Mouse (Mus musculus) G1E (cell line): ENCODE data around the gene Alg12. TPM values are rescaled to one million over a fixed set of nuclear protein-coding genes. Genes with fewer than 3 reads are reported as not detected.

ENCODE experiments used
- ATAC-seq: 2 replicates; pipeline ENCODE4 v1.8.0; 2016; ENCODE audit warnings: mild to moderate bottlenecking; ENCODE audit not compliant: insufficient number of reproducible peaks, poor library complexity, low FRiP score, severe bottlenecking; ENCODE audit errors: extremely low read depth
- DNase-seq: peaks from one replicate; pipeline ENCODE4 v3.0.0; 2012; ENCODE audit warnings: low spot score
- H3K27me3 ChIP-seq: 2 replicates; pipeline ENCODE4 v1.6.1; 2012; ENCODE audit warnings: mild to moderate bottlenecking, low read length, inconsistent platforms; ENCODE audit not compliant: insufficient read depth
- H3K36me3 ChIP-seq: replicated peaks from 2 replicates; pipeline ENCODE3; 2012; ENCODE audit warnings: mild to moderate bottlenecking, inconsistent platforms
- H3K4me1 ChIP-seq: 2 replicates; pipeline ENCODE4 v1.6.1; 2012; ENCODE audit warnings: low read depth, low read length, inconsistent platforms, mixed read lengths; ENCODE audit not compliant: insufficient read depth
- H3K4me3 ChIP-seq: 2 replicates; pipeline ENCODE4 v1.5.1; 2012; ENCODE audit warnings: low read depth, mild to moderate bottlenecking, inconsistent platforms, low read length, moderate library complexity, mixed read lengths
- H3K9me3 ChIP-seq: replicated peaks from 2 replicates; pipeline ENCODE4 v1.6.1; 2012; ENCODE audit warnings: inconsistent platforms
- CTCF ChIP-seq: IDR thresholded peaks from 2 replicates; pipeline ENCODE4 v1.5.1; 2012; ENCODE audit warnings: low read depth, low read length, inconsistent platforms, mixed read lengths
- GATA1 ChIP-seq: IDR thresholded peaks from 2 replicates; pipeline ENCODE4 v1.6.1; 2012; ENCODE audit warnings: borderline replicate concordance, low read length, inconsistent platforms, mixed read lengths
- GATA2 ChIP-seq: IDR thresholded peaks from 2 replicates; pipeline ENCODE4 v1.6.1; 2012; ENCODE audit warnings: low read depth, low read length, inconsistent platforms, borderline replicate concordance
- POLR2AphosphoS5 ChIP-seq: IDR thresholded peaks from 2 replicates; pipeline ENCODE4 v1.6.1; 2012; ENCODE audit warnings: low read depth, low read length, inconsistent platforms; ENCODE audit not compliant: insufficient replicate concordance
- TAL1 ChIP-seq: conservative IDR thresholded peaks from 2 replicates; pipeline ENCODE4 v1.6.1; 2012; ENCODE audit warnings: low read depth, low read length, inconsistent platforms, mixed read lengths
- polyA plus RNA-seq: library from polyadenylated mRNA; stranded (reverse); fragments of >175 nt; gene quantifications from 2 replicates; pipeline ENCODE4 v1.2.3, GENCODE M21; 2012
- total RNA-seq, 2 experiments: library from RNA; stranded (forward) in 1 of 2; stranded (reverse) in 1 of 2; fragments of 200-1000 nt in 1 of 2; fragments of >200 nt in 1 of 2; fragmentation: Nextera tagmentation in 1 of 2; gene quantifications; 2 replicates each; pipeline ENCODE4 v1.2.3; 2014 to 2017

The Alg12 gene
- total and polyA plus RNA-seq, 3 experiments = 4.8 to 18.1 (median 7.8) TPM

DNA sequence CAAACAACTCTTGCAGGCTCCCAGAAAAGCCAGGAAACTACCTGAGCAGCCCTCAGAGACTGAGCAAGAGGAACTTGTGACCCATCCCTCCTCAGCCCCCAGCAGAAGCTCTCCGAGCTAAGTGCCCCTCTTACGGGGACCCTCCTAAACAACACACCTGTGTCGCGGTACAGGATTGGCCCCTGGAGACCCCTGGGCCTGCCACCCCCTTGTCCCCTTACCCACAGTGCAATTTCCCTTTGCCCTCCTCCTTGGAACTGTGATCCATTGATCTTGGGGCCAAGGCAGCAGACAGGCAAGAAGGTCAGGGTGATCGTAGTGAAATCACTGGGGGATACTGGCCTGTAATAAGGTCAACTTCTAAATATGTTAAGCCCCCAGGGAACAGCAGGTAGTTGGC, 17.5 kb upstream of the Alg12 start:
- no peaks in the 10 kb centered on the region for H3K36me3 ChIP-seq
- H3K9me3 ChIP-seq = no peaks in the 10 kb centered on the region
- DNase-seq (no peak), ATAC-seq (no peak)
- H3K27me3 ChIP-seq = peaks cover 29% of the 10 kb centered on the region
- H3K4me1 ChIP-seq = peaks cover 4% of the 10 kb centered on the region; the same call in 1 of the 2 replicates
- H3K4me3 ChIP-seq = no peak overlapping the region
- TF ChIP-seq TAL1 (no peak), GATA2 (no peak), CTCF (no peak), POLR2AphosphoS5 (no peak), GATA1 (no peak)

DNA sequence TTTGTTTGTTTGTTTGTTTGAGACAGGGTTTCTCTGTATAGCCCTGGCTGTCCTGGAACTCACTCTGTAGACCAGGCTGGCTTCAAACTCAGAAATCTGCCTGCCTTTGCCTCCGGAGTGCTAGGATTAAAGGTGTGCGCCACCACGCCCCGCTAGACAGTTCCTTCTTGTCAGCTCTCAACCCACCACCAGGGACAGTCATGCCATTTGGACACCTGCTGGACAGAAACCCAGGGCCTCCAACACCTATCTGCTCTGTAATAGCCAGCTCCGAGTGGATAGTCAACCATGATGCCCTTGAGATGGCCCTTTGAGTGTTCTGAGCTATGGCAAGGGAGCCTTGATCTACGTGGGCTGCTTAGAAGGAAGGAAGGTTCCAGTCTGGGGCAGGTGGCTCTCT, 16.9 kb upstream of the Alg12 start:
- Histone ChIP-seq H3K9me3 (no peaks in the 10 kb centered on the region), H3K27me3 (peaks cover 35% of the 10 kb centered on the region), H3K4me3 (no peak overlapping the region), H3K4me1 (peaks cover 4% of the 10 kb centered on the region; the same call in 1 of the 2 replicates), H3K36me3 (no peaks in the 10 kb centered on the region)
- DNase-seq = no peak
- TF ChIP-seq CTCF (no peak), POLR2AphosphoS5 (no peak), TAL1 (no peak), GATA1 (no peak), GATA2 (no peak)
- no peak for ATAC-seq

DNA sequence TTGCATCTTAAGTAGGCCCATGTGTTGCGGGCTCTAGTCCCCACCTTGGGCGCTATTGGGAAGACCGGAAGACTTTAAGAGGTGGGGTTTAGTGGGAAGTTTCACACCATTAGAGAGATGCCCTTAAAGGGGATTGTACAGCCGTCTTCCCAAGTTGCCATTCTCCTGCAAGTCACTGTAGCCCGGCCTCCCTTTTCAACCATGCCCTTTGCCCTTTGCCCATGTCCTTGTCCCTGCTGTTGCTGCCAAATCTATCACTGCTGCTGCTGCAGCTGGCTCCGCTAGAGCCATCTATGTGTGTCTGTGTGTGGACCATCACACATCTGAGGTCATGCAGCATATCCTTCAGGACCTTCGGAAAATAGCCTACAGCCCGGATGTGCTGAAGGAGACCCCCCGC, 13.4 kb upstream of the Alg12 start:
- DNase-seq (no peak), ATAC-seq (no peak)
- Histone ChIP-seq H3K9me3 (no peaks in the 10 kb centered on the region), H3K27me3 (peaks cover 28% of the 10 kb centered on the region), H3K36me3 (peaks cover 6% of the 10 kb centered on the region), H3K4me1 (peaks cover 14% of the 10 kb centered on the region), H3K4me3 (no peak overlapping the region)
- TF ChIP-seq GATA2 (no peak), GATA1 (no peak), POLR2AphosphoS5 (no peak), TAL1 (no peak), CTCF (no peak)

DNA sequence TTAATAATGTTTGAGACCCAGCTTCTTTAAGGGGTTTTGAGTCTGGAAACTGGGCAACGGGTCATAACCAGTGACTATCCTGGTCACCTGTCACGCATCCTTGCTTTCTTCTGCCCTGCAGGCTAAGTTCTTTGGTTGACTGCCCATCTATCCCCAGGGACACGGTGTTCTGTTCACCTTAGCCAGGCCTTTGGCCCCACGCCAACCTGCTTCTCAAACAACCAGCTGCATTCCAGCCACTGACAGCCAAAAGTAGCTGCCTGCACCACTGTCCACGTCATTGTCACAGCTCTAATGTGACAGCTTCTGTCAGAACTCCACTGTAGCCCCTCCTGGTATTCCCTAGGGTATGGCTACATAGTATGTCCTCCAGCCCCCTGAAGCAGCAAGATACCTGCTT, 12.4 kb upstream of the Alg12 start:
- no peaks in the 10 kb centered on the region for H3K9me3 ChIP-seq
- no peak overlapping the region for H3K4me3 ChIP-seq
- TF ChIP-seq TAL1 (no peak), CTCF (no peak), POLR2AphosphoS5 (no peak), GATA2 (no peak), GATA1 (no peak)
- H3K36me3 ChIP-seq = peaks cover 16% of the 10 kb centered on the region
- peaks cover 20% of the 10 kb centered on the region for H3K27me3 ChIP-seq
- DNase-seq (no peak), ATAC-seq (no peak)
- H3K4me1 ChIP-seq = peaks cover 10% of the 10 kb centered on the region

DNA sequence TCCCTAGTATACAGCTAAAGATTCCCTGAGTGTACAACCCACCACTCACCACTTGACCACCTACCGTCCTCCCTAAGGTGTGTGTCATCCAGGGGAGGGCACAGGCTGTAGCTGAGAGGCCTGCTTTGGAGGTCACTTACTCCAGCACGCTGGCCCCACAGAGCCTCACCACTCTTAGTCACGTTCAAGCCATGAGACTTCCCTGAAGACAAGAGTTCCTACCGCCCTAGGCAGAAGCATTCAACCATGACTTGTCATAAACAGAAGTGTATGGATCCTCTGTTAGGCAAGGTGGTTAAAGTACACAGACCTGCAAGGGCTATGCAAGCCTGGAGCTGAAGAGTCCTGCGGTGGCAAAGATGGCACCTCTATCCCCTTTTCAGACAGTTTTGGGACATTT, 11.6 kb upstream of the Alg12 start:
- Histone ChIP-seq H3K27me3 (peaks cover 20% of the 10 kb centered on the region), H3K9me3 (no peaks in the 10 kb centered on the region), H3K4me3 (no peak overlapping the region), H3K4me1 (peaks cover 10% of the 10 kb centered on the region), H3K36me3 (peaks cover 24% of the 10 kb centered on the region)
- no peak for TF ChIP-seq GATA2
- TF ChIP-seq POLR2AphosphoS5 = no peak
- no peak for TF ChIP-seq CTCF
- TF ChIP-seq TAL1 = no peak
- no peak for TF ChIP-seq GATA1
- no peak for ATAC-seq
- DNase-seq = no peak

DNA sequence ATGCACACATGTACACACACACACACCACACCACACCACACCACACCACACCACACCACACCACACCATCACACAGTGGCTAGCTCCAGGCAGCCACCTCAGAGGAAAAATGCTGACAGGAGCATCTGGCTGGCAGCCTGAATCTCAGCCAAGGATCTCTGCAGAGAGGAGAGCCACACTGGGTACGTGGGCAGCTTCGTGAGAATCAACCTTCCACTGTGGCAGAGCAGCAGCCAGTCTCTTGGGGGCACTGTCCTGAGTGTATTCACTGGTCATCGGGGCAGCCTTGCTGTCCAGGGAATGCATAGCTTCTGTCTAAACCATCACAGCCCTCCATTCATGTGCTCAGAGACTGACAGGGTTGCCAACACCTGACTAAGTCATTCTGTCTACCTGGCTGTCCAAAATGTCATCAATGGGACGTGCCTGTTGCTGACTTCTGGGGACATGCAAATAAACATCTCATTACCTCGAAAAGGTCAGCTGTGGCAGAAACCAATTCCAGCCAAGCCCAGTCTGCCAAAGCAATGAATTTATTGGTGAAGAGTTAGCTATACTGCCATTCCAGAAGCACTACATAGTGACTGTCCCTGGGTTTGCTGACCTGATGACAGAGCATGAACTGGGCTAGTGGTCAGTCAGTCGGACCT, 10.8 kb upstream of the Alg12 start:
- Histone ChIP-seq H3K9me3 (no peaks in the 10 kb centered on the region), H3K4me3 (no peak overlapping the region), H3K27me3 (peaks cover 20% of the 10 kb centered on the region), H3K36me3 (peaks cover 32% of the 10 kb centered on the region), H3K4me1 (peaks cover 10% of the 10 kb centered on the region)
- TF ChIP-seq TAL1 (no peak), CTCF (no peak), GATA2 (no peak), POLR2AphosphoS5 (no peak), GATA1 (no peak)
- DNase-seq (no peak), ATAC-seq (no peak)
